Mouse (Mus musculus): ENCODE measurements around the gene Tyw1.

GRCm38 (mm10) chr5:130330801-130331200, 75.4 kb downstream of the Tyw1 start:
- TF ChIP-seq CTCF (IDR thresholded peaks at IDR 0.05; ENCODE audit: low read depth, low read length) = no peak
- no peak for TF ChIP-seq POLR2A (IDR thresholded peaks at IDR 0.05; ENCODE audit: borderline replicate concordance, low read depth, low read length)
